Mouse (Mus musculus) midbrain, postnatal 0 days (tissue): ENCODE results near the gene 1700037C18Rik. TPM values are rescaled to one million over a fixed set of nuclear protein-coding genes. Genes with fewer than 3 reads are reported as not detected.
A peak's percentile ranks its signal among the peaks of the same experiment; 100 is the strongest.

ENCODE experiments used
- ATAC-seq: fragments of 200-750 bp; cut with Nextera tagmentation; 2 replicates; pipeline ENCODE4 v1.8.0; 2017; ENCODE audit warnings: moderate number of reproducible peaks, mild to moderate bottlenecking, moderate TSS enrichment, moderate library complexity; ENCODE audit not compliant: low FRiP score
- DNase-seq: peaks from one replicate; pipeline ENCODE4 v3.0.0-alpha.2; 2015; ENCODE audit warnings: low spot score
- H3K27ac ChIP-seq: fragments of 300-500 bp; sonication (generic); 2 replicates; pipeline ENCODE4 v1.5.1; 2014; ENCODE audit warnings: low read depth, mild to moderate bottlenecking, low read length, mixed read lengths
- H3K27me3 ChIP-seq: fragments of 300-500 bp; sonication (generic); 2 replicates; pipeline ENCODE4 v1.6.1; 2014; ENCODE audit warnings: low read length, control low read depth, mixed read lengths; ENCODE audit not compliant: insufficient read depth
- H3K36me3 ChIP-seq: fragments of 300-500 bp; sonication (generic); 2 replicates; pipeline ENCODE4 v1.6.1; 2014; ENCODE audit warnings: low read length, control low read depth, mixed read lengths; ENCODE audit not compliant: insufficient read depth
- H3K4me1 ChIP-seq: fragments of 300-500 bp; sonication (generic); 2 replicates; pipeline ENCODE4 v1.6.1; 2014; ENCODE audit warnings: mild to moderate bottlenecking, control low read depth, antibody characterized with exemption, low read length, mixed read lengths; ENCODE audit not compliant: insufficient read depth
- H3K4me2 ChIP-seq: fragments of 300-500 bp; sonication (generic); 2 replicates; pipeline ENCODE4 v1.6.1; 2014; ENCODE audit warnings: low read depth, mild to moderate bottlenecking, low read length, mixed read lengths; ENCODE audit not compliant: poor library complexity, severe bottlenecking
- H3K4me3 ChIP-seq: fragments of 300-500 bp; sonication (generic); 2 replicates; pipeline ENCODE4 v1.5.1; 2014; ENCODE audit warnings: low read depth, mild to moderate bottlenecking, low read length, moderate library complexity
- H3K9ac ChIP-seq: fragments of 300-500 bp; sonication (generic); replicated peaks from 2 replicates; pipeline ENCODE4 v1.6.1; 2014; ENCODE audit warnings: mild to moderate bottlenecking, low read length, moderate library complexity, mixed read lengths; ENCODE audit not compliant: poor library complexity, severe bottlenecking
- H3K9me3 ChIP-seq: fragments of 300-500 bp; sonication (generic); 2 replicates; pipeline ENCODE4 v1.6.1; 2016; ENCODE audit warnings: low read length, control low read depth
- CTCF ChIP-seq: IDR thresholded peaks from 2 replicates; pipeline ENCODE4 v1.5.1; 2016; ENCODE audit warnings: antibody characterized with exemption, mild to moderate bottlenecking
- WGBS: fragments of 180-500 bp; shearing (Covaris S2); extraction: QIAGEN DNeasy Blood & Tissue Kit; methylation state at CpG from one replicate; pipeline ENCODE4 v1.1.7; 2014; 5-methylcytosine and 5-hydroxymethylcytosine counted together
- microRNA-seq: library from miRNA; unstranded; fragments of <30 nt; microRNA quantifications from one replicate; pipeline ENCODE4, GENCODE M21; 2016; ENCODE audit warnings: borderline number of aligned reads
- polyA plus RNA-seq: library from polyadenylated mRNA; unstranded; fragments of >200 nt; fragmentation: Nextera tagmentation; extraction: Ambion mirVana; gene quantifications from 2 replicates; pipeline ENCODE4 v1.2.1, GENCODE M21; 2015
- total RNA-seq: library from RNA; depleted of rRNA; stranded (reverse); fragments of >200 nt; gene quantifications from 2 replicates; pipeline ENCODE4 v1.2.3, GENCODE M21; 2014; rRNA removed

Gene 1700037C18Rik
- total and polyA plus RNA-seq, 2 experiments from 2014 or later = 8.9 to 13.4 TPM

- Histone ChIP-seq H3K27me3 (no peaks in the 10 kb centered on the region), H3K27ac (no peak overlapping the region), H3K4me2 (peak overlapping the region; percentile 66), H3K36me3 (no peaks in the 10 kb centered on the region), H3K9ac (peak overlapping the region; percentile 70; the same call in 1 of the 2 replicates), H3K9me3 (no peaks in the 10 kb centered on the region), H3K4me1 (peaks cover 7% of the 10 kb centered on the region; the same call in 1 of the 2 replicates), H3K4me3 (peak overlapping the region; percentile 64)
- DNase-seq (no peak), ATAC-seq (no peak)
- no peak for TF ChIP-seq CTCF
- 65% methylated on average over 4 of the region's 4 CpGs for WGBS
Observed at GRCm38 (mm10) chr16:3847871-3848270, 60.6 kb downstream of the 1700037C18Rik start.

DNA sequence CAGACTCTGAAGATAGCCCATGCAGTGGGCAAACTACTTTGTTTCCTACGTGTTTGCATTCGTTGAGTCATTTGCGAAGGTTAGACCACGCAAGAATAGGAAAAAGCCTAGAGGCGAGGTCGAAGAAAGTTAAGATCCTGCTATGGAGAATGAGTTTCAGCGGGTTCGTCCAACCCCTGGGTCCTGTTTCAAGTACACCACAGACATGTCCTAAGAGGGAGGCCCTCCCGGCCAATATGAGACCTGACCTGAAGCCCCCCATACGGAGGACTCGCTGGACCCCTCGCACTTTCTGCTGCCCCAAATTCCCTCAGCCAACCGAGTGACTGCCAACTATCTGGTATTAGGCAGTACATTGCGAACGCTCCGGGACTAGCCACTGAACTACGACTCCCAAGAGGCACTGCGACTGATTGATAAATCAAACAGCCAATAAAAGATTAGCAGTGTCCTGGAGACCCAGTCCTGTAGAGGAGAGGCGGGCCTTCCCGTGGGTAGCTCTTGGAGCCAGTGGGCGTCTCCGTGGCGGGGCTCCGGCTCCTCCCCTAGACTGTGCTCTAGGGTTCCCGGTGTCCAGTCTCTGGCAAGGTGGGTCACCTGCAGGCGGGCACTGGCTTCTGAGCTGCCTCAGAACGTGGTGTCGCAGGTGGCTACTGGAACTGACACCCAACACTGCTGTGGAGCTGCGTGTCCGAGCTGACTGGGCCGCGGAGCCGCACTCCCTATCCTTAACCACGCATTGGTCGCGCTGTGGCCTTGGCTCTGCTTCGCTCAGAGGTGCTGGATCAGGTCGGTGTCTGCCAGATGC lies 61.6 kb downstream of the 1700037C18Rik start, which contains the start of gene Zfp174:
Zfp174 (plus strand) TSS at position 558 of the 808 bp plus-strand sequence.
- DNase-seq = peak; percentile 99
- WGBS = 4% methylated on average over 38 of the region's 38 CpGs
- ATAC-seq = peak; percentile 99
- H3K4me1 ChIP-seq = peaks cover 7% of the 10 kb centered on the region; the same call in 1 of the 2 replicates
- peak within 1 kb of the TSS; percentile 63 for H3K27ac ChIP-seq
- H3K9me3 ChIP-seq = no peaks in the 10 kb centered on the region
- H3K9ac ChIP-seq = peak within 1 kb of the TSS; percentile 70
- TF ChIP-seq CTCF = 0 out of 2 replicates have a peak, but pooled peaks have one; percentile 2
- peak within 1 kb of the TSS; percentile 64 for H3K4me3 ChIP-seq
- H3K4me2 ChIP-seq = peak within 1 kb of the TSS; percentile 66
- H3K36me3 ChIP-seq = no peaks in the 10 kb centered on the region
- H3K27me3 ChIP-seq = no peaks in the 10 kb centered on the region

Small RNAs within 50 kb of the gene (microRNA-seq; reads per million reads assigned to microRNA genes)
- gene Gm23493 = not detected

Other genes starting within 250 kb of the 1700037C18Rik start
- not detected in 2 replicates for gene Mefv, start 190.6 kb downstream of the 1700037C18Rik start, total RNA-seq
- not detected in 2 replicates for gene Mefv, start 190.6 kb downstream of the 1700037C18Rik start, polyA plus RNA-seq
- 22.9 and 27.9 TPM in 2 replicates for gene Zfp263, start 164.6 kb downstream of the 1700037C18Rik start, total RNA-seq
- gene Zfp263, start 164.6 kb downstream of the 1700037C18Rik start, polyA plus RNA-seq = 36.2 and 39.4 TPM in 2 replicates
- not detected in 2 replicates for gene Olfr15, start 77.8 kb downstream of the 1700037C18Rik start, total RNA-seq
- gene Olfr15, start 77.8 kb downstream of the 1700037C18Rik start, polyA plus RNA-seq = not detected in 2 replicates
- 3.8 and 4.0 TPM in 2 replicates for gene Zfp174, start 61.4 kb downstream of the 1700037C18Rik start, total RNA-seq
- 1.9 and 2.0 TPM in 2 replicates for gene Zfp174, start 61.4 kb downstream of the 1700037C18Rik start, polyA plus RNA-seq
- 87.9 and 95.8 TPM in 2 replicates for gene Naa60, start 36.3 kb downstream of the 1700037C18Rik start, total RNA-seq
- 102 and 106 TPM in 2 replicates for gene Naa60, start 36.3 kb downstream of the 1700037C18Rik start, polyA plus RNA-seq
- 43.4 and 53.9 TPM in 2 replicates for gene Zfp597, start 24.1 kb downstream of the 1700037C18Rik start, total RNA-seq
- 12.6 and 14.9 TPM in 2 replicates for gene Zfp597, start 24.1 kb downstream of the 1700037C18Rik start, polyA plus RNA-seq
- gene Gm20695, start 24.0 kb downstream of the 1700037C18Rik start, total RNA-seq = 0.93 TPM in 1 of 2 replicates, not detected in the other
- gene Gm20695, start 24.0 kb downstream of the 1700037C18Rik start, polyA plus RNA-seq = 1.6 and 2.8 TPM in 2 replicates
- 24.7 and 30.1 TPM in 2 replicates for gene Cluap1, start 112 bp upstream of the 1700037C18Rik start, total RNA-seq
- 44.9 and 49.6 TPM in 2 replicates for gene Cluap1, start 112 bp upstream of the 1700037C18Rik start, polyA plus RNA-seq
- gene Nlrc3, start 67.9 kb upstream of the 1700037C18Rik start, total RNA-seq = 0.61 and 0.93 TPM in 2 replicates
- 0.43 and 0.47 TPM in 2 replicates for gene Nlrc3, start 67.9 kb upstream of the 1700037C18Rik start, polyA plus RNA-seq
- 48.4 and 61.4 TPM in 2 replicates for gene Slx4, start 95.1 kb upstream of the 1700037C18Rik start, total RNA-seq
- gene Slx4, start 95.1 kb upstream of the 1700037C18Rik start, polyA plus RNA-seq = 19.3 and 20.2 TPM in 2 replicates
- gene Dnase1, start 128.3 kb upstream of the 1700037C18Rik start, total RNA-seq = not detected in 2 replicates
- gene Dnase1, start 128.3 kb upstream of the 1700037C18Rik start, polyA plus RNA-seq = 2.0 and 3.3 TPM in 2 replicates
- gene Trap1, start 169.1 kb upstream of the 1700037C18Rik start, total RNA-seq = 37.7 and 50.3 TPM in 2 replicates
- gene Trap1, start 169.1 kb upstream of the 1700037C18Rik start, polyA plus RNA-seq = 45.0 and 53.1 TPM in 2 replicates